ENCODE assay signal across 17 mouse cellular contexts in genomic region chr8:11198650-11199049, GRCm38 (mm10).
DNase-seq lines count a peak whose midpoint lies in the region; ATAC-seq and TF ChIP-seq lines count a peak whose summit lies in the region.
"Had no signal": no experiment of that assay in that cellular context is flagged by ENCODE, and none has a peak within 500 bp of the region (broad histone marks: within the 10 kb centered on the region; RNA-seq: fewer than 3 reads in every experiment).

No protein-coding gene starts in this region.

- TF ChIP-seq POLR2A in cerebellum, adult 2 months (IDR thresholded peaks at IDR 0.05; ENCODE audit: borderline replicate concordance, insufficient read depth, low read length) = no peak

- no peak overlapping the region for H3K27ac ChIP-seq in cerebellum, adult 2 months (ENCODE audit: insufficient read depth, low read length)
- no peak overlapping the region for H3K27ac ChIP-seq in midbrain, embryonic 10.5 days (replicated peaks)
- no peak overlapping the region for H3K27ac ChIP-seq in midbrain, embryonic 13.5 days
- H3K27ac ChIP-seq: embryonic facial prominence, embryonic 12.5 days; forebrain, embryonic 15.5 days; heart, adult 2 months; heart, embryonic 15.5 days; hindbrain, embryonic 10.5 days; hindbrain, embryonic 14.5 days; intestine, embryonic 15.5 days had no signal

- H3K9me3 ChIP-seq in midbrain, embryonic 10.5 days (replicated peaks) = no peaks in the 10 kb centered on the region
- no peaks in the 10 kb centered on the region for H3K9me3 ChIP-seq in midbrain, embryonic 13.5 days
- H3K9me3 ChIP-seq: embryonic facial prominence, embryonic 12.5 days; forebrain, embryonic 15.5 days; heart, embryonic 15.5 days; hindbrain, embryonic 10.5 days; intestine, embryonic 15.5 days had no signal

- no peaks in the 10 kb centered on the region for H3K27me3 ChIP-seq in cerebellum, adult 2 months (ENCODE audit: control insufficient read depth, insufficient read depth, low read length)
- H3K27me3 ChIP-seq in midbrain, embryonic 10.5 days (ENCODE audit: low read depth, poor library complexity, severe bottlenecking) = no peaks in the 10 kb centered on the region
- no peaks in the 10 kb centered on the region for H3K27me3 ChIP-seq in midbrain, embryonic 13.5 days
- H3K27me3 ChIP-seq: embryonic facial prominence, embryonic 12.5 days; forebrain, embryonic 15.5 days; heart, embryonic 15.5 days; intestine, embryonic 15.5 days had no signal

- WGBS in cerebellum, adult 2 months = 63% methylated on average over 7 of the region's 7 CpGs
- WGBS in midbrain, embryonic 10.5 days = 83% methylated on average over 7 of the region's 7 CpGs
- 74% methylated on average over 7 of the region's 7 CpGs for WGBS in midbrain, embryonic 13.5 days

- H3K36me3 ChIP-seq in midbrain, embryonic 10.5 days = peaks cover 2% of the 10 kb centered on the region; the same call in 1 of the 2 replicates
- no peaks in the 10 kb centered on the region for H3K36me3 ChIP-seq in midbrain, embryonic 13.5 days
- H3K36me3 ChIP-seq: forebrain, embryonic 15.5 days had no signal

- H3K4me1 ChIP-seq in cerebellum, adult 2 months (ENCODE audit: control insufficient read depth, insufficient read depth, low read length) = no peaks in the 10 kb centered on the region
- peaks cover 10% of the 10 kb centered on the region; the same call in 1 of the 2 replicates for H3K4me1 ChIP-seq in midbrain, embryonic 10.5 days
- H3K4me1 ChIP-seq in midbrain, embryonic 13.5 days (replicated peaks) = no peaks in the 10 kb centered on the region
- H3K4me1 ChIP-seq: embryonic facial prominence, embryonic 12.5 days; forebrain, embryonic 15.5 days; heart, embryonic 15.5 days; intestine, embryonic 15.5 days had no signal

- ATAC-seq in cerebellum, adult (ENCODE audit: insufficient number of reproducible peaks, low FRiP score, low TSS enrichment) = no peak
- no peak for ATAC-seq in midbrain, embryonic 13.5 days
- ATAC-seq: forebrain, embryonic 15.5 days; intestine, embryonic 15.5 days had no signal

- H3K4me2 ChIP-seq in midbrain, embryonic 13.5 days (replicated peaks) = no peak overlapping the region
- H3K4me2 ChIP-seq: embryonic facial prominence, embryonic 12.5 days; forebrain, embryonic 15.5 days; heart, embryonic 11.5 days; heart, embryonic 15.5 days; hindbrain, embryonic 14.5 days; intestine, embryonic 15.5 days had no signal

- DNase-seq in cerebellum, adult 2 months = peak; percentile 32 to 42
- DNase-seq in heart, adult 11 months = peak; percentile 82
- no peak for DNase-seq in heart, postnatal 4 days
- peak; percentile 16 to 20 for DNase-seq in cerebellum, postnatal 36 days
- DNase-seq in midbrain, embryonic 10.5 days (ENCODE audit: low spot score) = no peak
- DNase-seq: gastrocnemius, postnatal 36 days; heart, adult 2 months; heart, postnatal 14 days had no signal

- no peak for TF ChIP-seq CTCF in cerebellum, adult 2 months (IDR thresholded peaks at IDR 0.05; ENCODE audit: borderline replicate concordance, insufficient read depth, low read depth, low read length)

- no peak overlapping the region for H3K9ac ChIP-seq in midbrain, embryonic 13.5 days (replicated peaks)
- H3K9ac ChIP-seq: embryonic facial prominence, embryonic 12.5 days; forebrain, embryonic 15.5 days; heart, embryonic 15.5 days; hindbrain, embryonic 14.5 days; intestine, embryonic 15.5 days had no signal

- H3K4me3 ChIP-seq in cerebellum, adult 2 months (replicated peaks; ENCODE audit: insufficient read depth, low read depth, low read length) = no peak overlapping the region
- H3K4me3 ChIP-seq in midbrain, embryonic 10.5 days = no peak overlapping the region
- H3K4me3 ChIP-seq in midbrain, embryonic 13.5 days (replicated peaks) = no peak overlapping the region
- H3K4me3 ChIP-seq: embryonic facial prominence, embryonic 12.5 days; forebrain, embryonic 15.5 days; heart, adult 2 months; heart, embryonic 15.5 days; hindbrain, embryonic 10.5 days; intestine, embryonic 15.5 days had no signal

Comparison
In these comparisons a context has a peak if more than half of its experiments do, and no peak if none do; other contexts are left out.
1. DNase-seq: peak in cerebellum, adult 2 months (2 of 2), heart, adult 11 months (single experiment) and cerebellum, postnatal 36 days (2 of 2); none in heart, postnatal 4 days (single experiment) and midbrain, embryonic 10.5 days (single experiment).